Mouse (Mus musculus): ENCODE measurements around the gene Pla2g6.

DNA sequence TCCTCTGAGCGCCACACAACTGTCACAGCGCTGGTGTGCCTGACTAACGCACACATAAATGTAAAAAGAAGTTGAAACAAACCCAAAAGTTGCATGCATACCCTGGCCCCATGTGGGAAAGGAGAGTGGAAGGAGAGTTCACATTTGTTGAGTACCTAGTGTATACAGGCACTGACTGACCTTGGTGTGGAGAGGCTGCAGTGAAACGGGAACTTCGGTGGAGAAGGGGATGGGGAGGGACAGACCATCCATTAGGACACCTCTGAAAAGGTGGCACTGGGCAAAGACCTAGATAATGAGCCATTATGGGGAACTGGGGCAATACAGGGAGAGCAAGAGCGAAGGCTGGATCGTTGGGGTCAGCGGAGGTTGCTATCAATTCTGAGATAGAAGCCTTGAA, 28.3 kb upstream of the Pla2g6 start:
- no peak for TF ChIP-seq CTCF (IDR thresholded peaks at IDR 0.05; ENCODE audit: low read depth)
- TF ChIP-seq EP300 (optimal IDR thresholded peaks at IDR 0.05) = no peak
